9 mouse cellular contexts compared by ENCODE assay signal in the genomic region with DNA sequence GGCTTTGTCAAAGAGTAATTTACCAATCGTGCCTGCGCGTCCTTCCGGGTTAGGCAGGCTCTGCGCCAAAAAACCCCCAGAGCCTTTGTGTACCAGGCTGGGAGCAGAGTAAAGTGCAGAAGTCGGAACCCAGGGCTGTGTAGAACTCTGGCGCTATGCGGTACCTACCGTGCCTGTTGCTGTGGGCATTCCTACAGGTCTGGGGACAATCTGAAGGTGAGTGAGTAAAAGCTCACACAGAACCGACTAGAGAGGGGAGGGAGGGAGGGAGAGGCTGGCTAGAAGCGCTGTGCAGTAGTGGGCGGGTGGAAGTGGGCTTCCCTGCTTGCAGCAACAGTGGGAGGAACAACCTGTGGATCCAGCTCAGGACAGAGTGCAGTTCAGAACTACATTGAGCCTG. TPM values are rescaled to one million over a fixed set of nuclear protein-coding genes. Genes with fewer than 3 reads are reported as not detected.
DNase-seq lines count a peak whose midpoint lies in the region; ATAC-seq and TF ChIP-seq lines count a peak whose summit lies in the region.
"Had no signal": no experiment of that assay in that cellular context is flagged by ENCODE, and none has a peak within 500 bp of the region (broad histone marks: within the 10 kb centered on the region; RNA-seq: fewer than 3 reads in every experiment).

No protein-coding gene starts in this region.

- peak; percentile 70 for ATAC-seq in kidney, embryonic 15.5 days (replicated peaks; ENCODE audit: low FRiP score)
- ATAC-seq in embryonic facial prominence, embryonic 12.5 days (ENCODE audit: insufficient number of reproducible peaks, insufficient read depth, low FRiP score, low TSS enrichment): peak; percentile 64; the same call in 1 of the 2 replicates
- ATAC-seq in intestine, postnatal 0 days: no peak
- no peak for ATAC-seq in midbrain, embryonic 14.5 days (ENCODE audit: low FRiP score, low TSS enrichment)
- no peak for ATAC-seq in monocyte, adult 5-6 weeks (replicated peaks; ENCODE audit: insufficient number of reproducible peaks, low FRiP score, low TSS enrichment, poor library complexity, severe bottlenecking)
- ATAC-seq: Patski had no signal

- H3K9ac ChIP-seq in kidney, embryonic 15.5 days: peak overlapping the region; percentile 18; the same call in 1 of the 2 replicates
- peak overlapping the region; percentile 60 for H3K9ac ChIP-seq in embryonic facial prominence, embryonic 12.5 days
- no peak overlapping the region for H3K9ac ChIP-seq in intestine, postnatal 0 days (ENCODE audit: low read depth, low read length)
- peak overlapping the region; percentile 26; the same call in 1 of the 2 replicates for H3K9ac ChIP-seq in midbrain, embryonic 14.5 days (replicated peaks; ENCODE audit: low read length)

- no peak for TF ChIP-seq CTCF in intestine, postnatal 0 days (IDR thresholded peaks at IDR 0.05; ENCODE audit: low read depth)

- WGBS in kidney, embryonic 15.5 days: 13% methylated on average over 12 of the region's 12 CpGs
- WGBS in embryonic facial prominence, embryonic 12.5 days: 16% methylated on average over 12 of the region's 12 CpGs
- 21% methylated on average over 12 of the region's 12 CpGs for WGBS in intestine, postnatal 0 days
- 10% methylated on average over 12 of the region's 12 CpGs for WGBS in midbrain, embryonic 14.5 days

- intact Hi-C loops in left cerebral cortex, postnatal 14 days (cut with DNase I): no loop called here

- H3K9me3 ChIP-seq in kidney, embryonic 15.5 days (replicated peaks): no peaks in the 10 kb centered on the region
- no peaks in the 10 kb centered on the region for H3K9me3 ChIP-seq in embryonic facial prominence, embryonic 12.5 days
- H3K9me3 ChIP-seq in intestine, postnatal 0 days (ENCODE audit: control insufficient read depth): no peaks in the 10 kb centered on the region
- no peaks in the 10 kb centered on the region for H3K9me3 ChIP-seq in midbrain, embryonic 14.5 days (ENCODE audit: control insufficient read depth, low read length)

- peak overlapping the region; percentile 48; the same call in 1 of the 2 replicates for H3K27ac ChIP-seq in kidney, embryonic 15.5 days
- peak overlapping the region; percentile 60; the same call in 1 of the 2 replicates for H3K27ac ChIP-seq in embryonic facial prominence, embryonic 12.5 days
- no peak overlapping the region for H3K27ac ChIP-seq in intestine, postnatal 0 days (ENCODE audit: low read depth, low read length)
- H3K27ac ChIP-seq in midbrain, embryonic 14.5 days (replicated peaks; ENCODE audit: low read depth, low read length): no peak overlapping the region

- 0 out of 2 replicates have a peak, but pooled peaks cover 4% of the 10 kb centered on the region for H3K4me1 ChIP-seq in kidney, embryonic 15.5 days
- no peaks in the 10 kb centered on the region for H3K4me1 ChIP-seq in embryonic facial prominence, embryonic 12.5 days
- no peaks in the 10 kb centered on the region for H3K4me1 ChIP-seq in intestine, postnatal 0 days (replicated peaks; ENCODE audit: control insufficient read depth, insufficient read depth, low read length)
- H3K4me1 ChIP-seq in midbrain, embryonic 14.5 days (ENCODE audit: control insufficient read depth, insufficient read depth, low read length): 0 out of 2 replicates have a peak, but pooled peaks cover 2% of the 10 kb centered on the region

- peak overlapping the region; percentile 36 for H3K4me3 ChIP-seq in kidney, embryonic 15.5 days (replicated peaks)
- peak overlapping the region; percentile 39 for H3K4me3 ChIP-seq in embryonic facial prominence, embryonic 12.5 days
- H3K4me3 ChIP-seq in intestine, postnatal 0 days (ENCODE audit: low read depth, low read length): peak overlapping the region; percentile 26
- peak overlapping the region; percentile 22 for H3K4me3 ChIP-seq in midbrain, embryonic 14.5 days (replicated peaks; ENCODE audit: low read depth, low read length)

- peak overlapping the region; percentile 61 for H3K4me2 ChIP-seq in kidney, embryonic 15.5 days
- peak overlapping the region; percentile 52 for H3K4me2 ChIP-seq in embryonic facial prominence, embryonic 12.5 days (replicated peaks)
- peak overlapping the region; percentile 67 for H3K4me2 ChIP-seq in intestine, postnatal 0 days (replicated peaks; ENCODE audit: low read depth)
- peak overlapping the region; percentile 51 for H3K4me2 ChIP-seq in midbrain, embryonic 14.5 days (ENCODE audit: low read length)

- no peaks in the 10 kb centered on the region for H3K27me3 ChIP-seq in kidney, embryonic 15.5 days
- H3K27me3 ChIP-seq in embryonic facial prominence, embryonic 12.5 days: no peaks in the 10 kb centered on the region
- H3K27me3 ChIP-seq in intestine, postnatal 0 days (replicated peaks; ENCODE audit: control insufficient read depth, insufficient read depth, low read length): no peaks in the 10 kb centered on the region
- no peaks in the 10 kb centered on the region for H3K27me3 ChIP-seq in midbrain, embryonic 14.5 days (ENCODE audit: control insufficient read depth, insufficient read depth, low read length)

- no peaks in the 10 kb centered on the region for H3K36me3 ChIP-seq in kidney, embryonic 15.5 days
- no peaks in the 10 kb centered on the region for H3K36me3 ChIP-seq in embryonic facial prominence, embryonic 12.5 days
- H3K36me3 ChIP-seq in intestine, postnatal 0 days (ENCODE audit: control insufficient read depth, insufficient read depth): no peaks in the 10 kb centered on the region
- H3K36me3 ChIP-seq in midbrain, embryonic 14.5 days (ENCODE audit: control insufficient read depth, insufficient read depth, low read length): no peaks in the 10 kb centered on the region

- DNase-seq in kidney, adult 8-10 months: no peak
- DNase-seq in midbrain, embryonic 14.5 days: peak; percentile 54
- no peak for DNase-seq in ovary, postnatal 14 days (ENCODE audit: low spot score)
- DNase-seq in left cerebral cortex, postnatal 14 days (ENCODE audit: low spot score in 2 of 2): no peak

RNA-seq across cellular contexts. Expression of gene Cd1d1, which starts 12.8 kb away (rescaled TPM):
- 29.2 and 31.9 TPM in 2 replicates for polyA plus RNA-seq in kidney, embryonic 15.5 days (2015; fragmentation: Nextera tagmentation; extraction: Ambion mirVana)
- 63.9 and 66.6 TPM in 2 replicates for polyA plus RNA-seq in embryonic facial prominence, embryonic 12.5 days (2016; fragmentation: Nextera tagmentation; extraction: Ambion mirVana)
- polyA plus RNA-seq in intestine, postnatal 0 days (2015; fragmentation: Nextera tagmentation; extraction: Ambion mirVana): 5.2 and 8.6 TPM in 2 replicates
- 38.5 and 43.9 TPM in 2 replicates for polyA plus RNA-seq in midbrain, embryonic 14.5 days (2014; fragmentation: Nextera tagmentation; extraction: Ambion mirVana)
- 14.4 to 31.8 TPM (median 31.4 TPM) in 3 replicates for total RNA-seq in monocyte, adult 5-6 weeks (2017)
- total RNA-seq in left cerebral cortex, postnatal 14 days (2021): 1 to 10 TPM in 1 of 2 experiments, under 1 TPM in 1; 0.90 to 1.4 TPM

Comparison
In these comparisons a context has a peak if more than half of its experiments do, and no peak if none do; other contexts are left out.
1. ATAC-seq: peak in kidney, embryonic 15.5 days (single experiment) and embryonic facial prominence, embryonic 12.5 days (single experiment); none in intestine, postnatal 0 days (single experiment), midbrain, embryonic 14.5 days (single experiment) and monocyte, adult 5-6 weeks (single experiment).
2. H3K27ac ChIP-seq: peak in kidney, embryonic 15.5 days (single experiment) and embryonic facial prominence, embryonic 12.5 days (single experiment); none in intestine, postnatal 0 days (single experiment) and midbrain, embryonic 14.5 days (single experiment).
3. Peak in every context shown above with its lines, with median percentiles within 50 percentile points of each other: H3K4me2 ChIP-seq and H3K4me3 ChIP-seq.